Mouse (Mus musculus) G1E-ER4 (cell line): ENCODE data around the gene Psrc1. TPM values are rescaled to one million over a fixed set of nuclear protein-coding genes. Genes with fewer than 3 reads are reported as not detected.

Source experiments
- GATA1 ChIP-seq: IDR thresholded peaks from one replicate; pipeline ENCODE4 v1.8.0; 2012; ENCODE audit warnings: low read length, inconsistent platforms
- polyA plus RNA-seq: library from polyadenylated mRNA; stranded (reverse); fragments of >175 nt; gene quantifications from 2 replicates; pipeline ENCODE4 v1.2.3, GENCODE M21; 2012

The Psrc1 gene
- 47.9 and 51.7 TPM in 2 replicates for polyA plus RNA-seq

DNA sequence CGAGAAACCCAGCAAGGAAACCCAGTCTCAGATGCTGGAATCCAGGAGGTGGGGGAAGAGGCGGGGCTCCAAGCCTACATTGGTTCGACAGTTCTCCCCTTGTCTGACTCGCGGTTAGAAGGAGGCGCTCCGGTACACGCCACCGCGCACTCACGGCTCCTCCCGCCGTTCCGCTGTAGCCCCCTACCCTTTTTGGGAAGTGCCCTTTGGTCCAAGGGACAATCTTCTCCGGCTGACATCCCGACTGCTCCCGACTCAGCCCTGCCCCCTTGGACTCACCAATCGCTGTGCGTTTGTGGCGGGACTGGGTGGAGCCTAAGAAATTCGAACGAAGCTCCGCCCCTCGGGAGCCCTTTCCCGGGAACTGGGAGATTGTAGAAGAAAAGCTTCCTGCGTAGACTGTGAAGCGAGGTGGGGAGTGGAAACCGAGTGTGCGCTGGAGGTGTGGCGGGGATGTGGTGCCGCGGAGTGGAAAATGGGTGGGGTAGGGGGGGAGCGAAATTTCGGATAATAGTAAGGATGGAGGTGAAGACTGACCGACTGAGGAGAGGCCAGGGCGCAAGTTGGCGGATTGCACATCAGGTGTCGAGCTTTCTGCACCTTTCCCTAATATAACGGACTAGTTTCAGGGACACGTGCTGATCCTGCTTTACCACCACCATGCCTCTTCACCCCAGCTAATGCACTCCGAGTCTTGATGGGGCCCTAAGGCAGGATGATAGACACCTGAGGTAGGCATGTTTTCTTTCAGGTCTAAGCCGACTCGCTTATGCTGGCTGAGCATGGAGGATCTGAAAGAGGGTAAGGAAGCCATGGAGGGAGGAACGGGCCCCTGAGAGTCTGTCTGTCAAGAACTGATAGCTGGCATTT lies at the start of gene Psrc1:
Gene Psrc1 (plus strand): TSS at position 355 of the 870 bp plus-strand sequence.
- TF ChIP-seq GATA1, result no peak

DNA sequence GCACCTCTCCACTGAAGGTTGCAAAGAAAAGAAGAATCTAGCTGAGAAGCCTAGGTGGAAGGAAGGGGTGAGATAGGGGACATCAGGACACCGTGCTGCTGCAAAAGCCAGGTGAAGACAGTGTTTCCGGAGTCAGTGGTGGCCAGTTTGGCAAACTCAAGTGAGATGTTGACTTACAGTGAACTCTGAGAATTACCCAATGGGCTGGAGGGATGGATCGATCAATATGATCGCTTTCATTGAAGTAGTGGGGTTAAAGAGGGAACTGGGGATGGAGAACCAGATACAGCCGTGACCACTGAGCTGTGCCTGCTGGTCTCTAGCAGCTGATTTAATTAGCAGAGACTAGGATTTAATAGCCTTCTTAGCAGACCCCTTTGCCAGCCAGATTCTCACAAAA lies 46.8 kb upstream of the Psrc1 start:
- TF ChIP-seq GATA1, result no peak

DNA sequence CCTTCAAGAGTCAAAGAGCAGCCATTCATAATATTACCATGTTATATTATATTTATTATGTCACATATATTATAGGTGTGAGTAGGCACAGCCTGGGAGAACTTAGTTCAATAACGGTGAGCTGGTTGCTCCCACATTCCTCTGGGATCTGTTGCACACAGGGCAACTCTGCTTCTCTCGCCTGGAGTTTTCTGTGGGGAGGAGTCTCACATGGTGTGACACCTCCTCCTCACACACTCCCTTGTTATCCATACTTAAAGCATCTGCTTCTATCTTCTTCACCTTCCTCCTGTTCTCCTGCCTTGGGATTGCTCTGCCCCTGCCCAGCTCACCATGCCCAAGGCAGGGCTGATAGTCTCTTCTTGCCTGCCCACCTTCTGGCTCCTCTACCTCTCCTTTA lies 42.6 kb upstream of the Psrc1 start:
- TF ChIP-seq GATA1, result no peak

- TF ChIP-seq GATA1, result no peak
Measured at GRCm38 (mm10) chr3:108342185-108342584, 41.5 kb upstream of the Psrc1 start.

- no peak for TF ChIP-seq GATA1
Measured at GRCm38 (mm10) chr3:108345855-108346254, 37.8 kb upstream of the Psrc1 start.

DNA sequence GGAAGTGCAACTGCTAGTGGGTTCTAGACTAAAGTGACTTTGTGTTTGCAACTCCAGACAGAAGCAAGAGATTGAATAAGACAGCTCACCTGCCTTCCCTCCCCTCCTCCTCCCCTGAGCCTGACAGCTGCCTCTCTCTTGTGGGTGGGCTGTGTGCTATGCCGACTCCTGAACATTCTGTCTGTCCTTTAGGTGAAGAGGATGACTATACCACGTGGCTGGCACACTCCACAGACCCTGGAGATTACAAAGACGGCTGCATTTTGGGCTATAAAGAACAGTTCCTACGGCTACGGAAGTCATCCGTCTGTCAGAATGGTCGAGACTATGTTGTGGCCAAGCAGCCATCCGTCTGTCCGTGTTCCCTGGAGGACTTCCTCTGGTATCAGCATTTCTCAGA lies 35.3 kb upstream of the Psrc1 start:
- no peak for TF ChIP-seq GATA1

DNA sequence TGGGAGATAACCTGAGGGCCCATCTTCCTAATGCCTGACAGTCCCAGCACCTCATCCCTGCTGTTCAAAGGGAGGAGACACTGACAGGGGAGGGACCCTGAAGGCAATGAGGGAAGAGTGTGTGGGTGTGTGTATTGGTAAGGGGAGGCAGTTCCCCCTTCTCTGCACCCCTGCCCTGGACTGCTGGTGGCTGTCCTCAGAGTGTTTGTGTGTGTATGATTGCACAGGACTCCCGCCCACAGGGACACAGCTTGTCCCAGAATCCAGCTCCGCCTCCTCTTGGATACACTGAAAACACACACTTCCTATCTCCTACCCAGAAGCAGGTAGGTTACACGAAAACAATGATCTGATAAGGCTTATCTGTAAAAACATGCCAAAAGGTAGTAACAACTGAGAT lies 28.4 kb upstream of the Psrc1 start:
- no peak for TF ChIP-seq GATA1

- no peak for TF ChIP-seq GATA1
Measured at GRCm38 (mm10) chr3:108357051-108357450, 26.6 kb upstream of the Psrc1 start.

DNA sequence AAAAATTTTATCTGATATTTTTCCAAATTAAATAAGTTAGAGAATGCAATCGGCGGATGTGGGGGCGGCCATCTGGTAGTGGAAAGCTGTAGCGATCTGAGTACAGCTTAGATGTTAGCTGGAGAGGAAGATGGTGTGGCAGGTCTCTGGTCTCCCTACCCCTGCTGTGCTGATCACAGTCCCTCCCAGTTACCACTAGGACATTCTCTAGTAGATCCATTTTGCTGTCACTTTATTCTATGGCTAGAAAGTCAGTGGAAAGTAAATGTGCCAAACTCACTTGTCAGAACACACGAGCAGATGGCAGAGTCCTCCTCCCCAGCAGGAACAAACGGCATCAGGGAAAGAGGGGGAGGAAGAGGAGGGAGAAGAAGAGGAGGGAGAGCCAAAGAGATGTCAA lies 25.2 kb upstream of the Psrc1 start:
- TF ChIP-seq GATA1, result no peak

- no peak for TF ChIP-seq GATA1
Measured at GRCm38 (mm10) chr3:108360894-108361293, 22.7 kb upstream of the Psrc1 start.

DNA sequence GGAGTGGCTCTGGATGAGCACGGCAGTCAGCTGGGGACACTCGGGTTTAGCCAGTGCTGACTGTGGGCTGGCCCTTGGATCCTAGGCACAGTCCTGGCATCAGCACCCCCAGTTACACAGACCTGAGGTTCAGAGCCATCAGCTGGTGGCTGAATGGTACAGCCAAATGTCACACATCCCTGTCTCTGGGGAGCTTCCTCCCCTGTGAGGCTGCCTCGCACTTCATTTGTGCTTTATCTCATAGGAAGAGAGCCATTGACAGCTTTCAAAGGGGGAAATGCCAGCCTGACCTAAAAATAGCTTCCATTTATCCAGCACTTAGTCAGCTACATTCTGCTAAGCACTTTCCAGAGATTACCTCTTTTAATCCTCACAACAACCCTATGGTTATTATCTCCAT lies 20.0 kb upstream of the Psrc1 start:
- no peak for TF ChIP-seq GATA1

DNA sequence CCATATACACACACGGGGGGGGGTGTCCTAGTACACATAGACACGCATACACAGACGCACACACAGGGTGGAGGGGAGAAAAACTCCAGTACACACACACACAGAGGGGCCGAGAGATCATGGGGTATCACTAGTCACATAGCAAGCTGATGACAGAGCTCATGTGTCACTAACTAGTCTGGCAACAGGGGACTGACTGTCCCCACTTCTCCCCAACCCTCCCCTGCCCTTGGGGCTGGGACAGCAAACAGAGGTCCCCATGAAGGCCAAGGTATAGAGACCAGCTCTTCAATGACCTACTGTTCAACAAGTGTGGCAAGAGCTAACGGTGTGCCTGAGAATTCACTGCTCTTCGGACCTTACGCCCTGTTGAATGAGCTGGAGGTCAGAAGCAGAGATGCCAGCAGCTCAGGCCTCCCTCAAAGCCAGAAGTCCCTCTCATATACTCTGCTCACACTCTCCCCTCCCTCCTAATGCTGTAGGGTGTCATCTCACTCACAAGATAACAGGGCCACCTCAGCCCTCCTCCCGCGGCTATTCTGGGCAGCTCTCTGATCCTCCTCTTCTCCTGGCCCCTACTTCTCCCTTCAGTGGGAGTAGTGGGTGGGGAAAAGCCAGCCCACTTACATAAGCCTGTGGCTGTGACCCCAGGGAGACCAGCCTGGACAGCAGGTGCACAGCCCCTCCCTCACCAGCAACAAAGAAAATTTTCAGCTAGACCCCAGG lies 19.2 kb upstream of the Psrc1 start, which contains the start of gene Mybphl:
Gene Mybphl (plus strand): TSS at position 642 of the 726 bp plus-strand sequence.
- TF ChIP-seq GATA1, result no peak

- TF ChIP-seq GATA1, result no peak
Measured at GRCm38 (mm10) chr3:108367173-108367572, 16.5 kb upstream of the Psrc1 start.

DNA sequence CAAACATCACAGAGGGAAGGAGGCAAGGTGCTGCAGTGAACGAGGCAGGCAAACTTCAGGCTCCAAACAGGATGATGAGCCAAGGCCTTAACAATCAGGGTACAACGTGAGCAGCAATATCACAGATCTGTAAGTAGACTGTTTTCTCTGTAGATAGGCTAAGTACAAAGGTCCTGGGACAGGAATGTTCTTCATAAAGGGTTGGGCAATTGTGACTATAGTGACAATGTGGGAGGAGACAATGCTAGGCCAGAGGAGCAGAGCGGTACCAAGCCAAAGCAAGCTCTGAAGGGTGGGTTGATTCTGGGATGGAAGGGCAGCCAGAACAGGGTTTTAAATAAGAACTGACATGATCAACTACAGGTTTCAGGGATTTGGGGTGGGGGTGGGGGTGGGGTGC lies 15.8 kb upstream of the Psrc1 start:
- no peak for TF ChIP-seq GATA1

- no peak for TF ChIP-seq GATA1
Measured at GRCm38 (mm10) chr3:108368721-108369120, 14.9 kb upstream of the Psrc1 start.

GRCm38 (mm10) chr3:108372274-108372673 lies 11.4 kb upstream of the Psrc1 start:
- no peak for TF ChIP-seq GATA1

- TF ChIP-seq GATA1, result no peak
Measured at GRCm38 (mm10) chr3:108372691-108373090, 10.9 kb upstream of the Psrc1 start.
